In the genomic region with DNA sequence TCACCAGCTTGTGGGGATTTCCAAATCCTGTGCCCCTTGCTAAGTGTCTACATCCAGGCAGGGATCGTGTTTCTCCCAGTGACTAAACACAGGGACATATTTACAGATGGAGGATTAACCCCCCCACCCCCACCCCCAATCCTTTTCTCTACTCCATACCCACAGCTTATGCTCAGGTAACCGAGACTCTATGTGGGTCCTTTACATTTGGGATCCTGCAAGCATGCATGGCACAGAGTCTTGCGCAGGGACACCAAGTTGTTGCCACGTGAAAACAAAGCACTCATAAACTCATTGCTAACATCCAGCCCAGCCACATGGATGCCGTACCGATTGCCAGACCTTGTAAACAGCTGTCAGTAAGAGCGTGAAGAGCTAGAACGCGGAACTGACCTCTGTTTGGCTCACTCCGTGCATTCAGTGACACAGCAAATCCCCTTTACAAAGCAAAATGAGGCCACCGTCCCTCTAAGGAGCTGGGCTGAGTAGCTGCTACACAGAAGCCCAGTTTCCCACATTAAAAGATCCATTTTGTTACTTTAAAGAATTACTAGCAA, we compare ENCODE assay signal across 9 mouse cellular contexts.
DNase-seq lines count a peak whose midpoint lies in the region; ATAC-seq lines count a peak whose summit lies in the region.
"Had no signal": no experiment of that assay in that cellular context is flagged by ENCODE, and none has a peak within 500 bp of the region (broad histone marks: within the 10 kb centered on the region; RNA-seq: fewer than 3 reads in every experiment).

No protein-coding gene starts in this region.

- 0 out of 2 replicates have a peak, but pooled peaks cover 3% of the 10 kb centered on the region for H3K36me3 ChIP-seq in liver, embryonic 12.5 days
- H3K36me3 ChIP-seq: embryonic facial prominence, embryonic 13.5 days had no signal

- intact Hi-C loops in gastrocnemius, postnatal 36 days (cut with DNase I) = no loop called here

- H3K9ac ChIP-seq in liver, embryonic 12.5 days = peak overlapping the region; percentile 8; the same call in 1 of the 2 replicates
- H3K9ac ChIP-seq: embryonic facial prominence, embryonic 13.5 days had no signal

- H3K9me3 ChIP-seq in liver, embryonic 12.5 days (replicated peaks) = no peaks in the 10 kb centered on the region
- H3K9me3 ChIP-seq: embryonic facial prominence, embryonic 13.5 days had no signal

- WGBS in liver, embryonic 12.5 days (ENCODE audit: insufficient replicate concordance) = 40% methylated on average over 11 of the region's 11 CpGs

- no peak overlapping the region for H3K4me3 ChIP-seq in liver, embryonic 12.5 days
- H3K4me3 ChIP-seq: embryonic facial prominence, embryonic 13.5 days had no signal

- no peaks in the 10 kb centered on the region for H3K27me3 ChIP-seq in liver, embryonic 12.5 days (replicated peaks)
- H3K27me3 ChIP-seq: embryonic facial prominence, embryonic 13.5 days had no signal

- peak overlapping the region; percentile 46 for H3K27ac ChIP-seq in liver, embryonic 12.5 days
- H3K27ac ChIP-seq: embryonic facial prominence, embryonic 13.5 days had no signal

- H3K4me1 ChIP-seq in liver, embryonic 12.5 days = peaks cover 89% of the 10 kb centered on the region

- ATAC-seq in granulocyte monocyte progenitor cell, adult 5-6 weeks (replicated peaks; ENCODE audit: poor library complexity, severe bottlenecking) = peak; percentile 56
- peak; percentile 66 for ATAC-seq in liver, embryonic 12.5 days
- no peak for ATAC-seq in inflammation-experienced regulatory T-cells, adult 6 months

- DNase-seq in gastrocnemius, adult 18-20 months (ENCODE audit: low spot score) = peak; percentile 48
- no peak for DNase-seq in gastrocnemius, postnatal 36 days
- DNase-seq in brain, adult 2 months (ENCODE audit: low read depth, low spot score) = peak; percentile 45
- DNase-seq in cerebellum, postnatal 25 days = no peak
- no peak for DNase-seq in spleen, postnatal 14 days (ENCODE audit: low spot score in 2 of 2)

- H3K4me2 ChIP-seq in liver, embryonic 12.5 days = 0 out of 2 replicates have a peak overlapping the region, but pooled peaks have one; percentile 21
- H3K4me2 ChIP-seq: embryonic facial prominence, embryonic 13.5 days had no signal

Comparison
In these comparisons a context has a peak if more than half of its experiments do, and no peak if none do; other contexts are left out.
1. DNase-seq: peak in gastrocnemius, adult 18-20 months (single experiment) and brain, adult 2 months (single experiment); none in gastrocnemius, postnatal 36 days (0 of 2), cerebellum, postnatal 25 days (0 of 2) and spleen, postnatal 14 days (0 of 2).